Mouse (Mus musculus) left cerebral cortex, adult 18-20 months (tissue): Measurements from ENCODE around the gene Slc41a1. TPM values are rescaled to one million over a fixed set of nuclear protein-coding genes. Genes with fewer than 3 reads are reported as not detected.

Source experiments
- DNase-seq, 2 experiments: peaks; one replicate each; pipeline ENCODE4 v3.0.0; 2021 to 2022; ENCODE audit warnings: low spot score in 2 of 2, mixed read lengths in 1 of 2
- total RNA-seq, 2 experiments: library from RNA; stranded (reverse); gene quantifications; 2 replicates each; pipeline ENCODE4 v1.2.3; 2021

The Slc41a1 gene
- total RNA-seq, 2 experiments from 2014 or later, result 43.8 to 43.9 TPM

DNA sequence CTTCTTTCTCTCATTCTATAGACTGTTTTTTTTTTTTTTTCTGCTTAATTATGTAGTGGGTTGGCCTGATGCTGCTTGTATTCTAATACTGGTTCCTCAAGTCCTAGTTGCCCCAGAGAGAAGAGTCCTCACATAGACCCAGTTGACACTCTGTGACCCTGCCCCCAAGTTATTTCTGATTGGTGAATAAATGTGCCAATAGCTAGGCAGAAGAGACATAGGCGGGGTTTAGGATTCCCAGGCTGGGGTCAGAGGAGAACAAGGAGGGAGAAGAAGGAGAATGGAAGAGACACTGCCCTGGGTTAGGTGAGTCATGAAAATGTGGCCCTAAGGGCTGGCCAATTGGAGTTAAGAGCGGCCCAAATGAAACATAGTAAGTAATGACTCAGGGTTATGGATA is 52.5 kb downstream of the Slc41a1 start:
- no peak for DNase-seq

DNA sequence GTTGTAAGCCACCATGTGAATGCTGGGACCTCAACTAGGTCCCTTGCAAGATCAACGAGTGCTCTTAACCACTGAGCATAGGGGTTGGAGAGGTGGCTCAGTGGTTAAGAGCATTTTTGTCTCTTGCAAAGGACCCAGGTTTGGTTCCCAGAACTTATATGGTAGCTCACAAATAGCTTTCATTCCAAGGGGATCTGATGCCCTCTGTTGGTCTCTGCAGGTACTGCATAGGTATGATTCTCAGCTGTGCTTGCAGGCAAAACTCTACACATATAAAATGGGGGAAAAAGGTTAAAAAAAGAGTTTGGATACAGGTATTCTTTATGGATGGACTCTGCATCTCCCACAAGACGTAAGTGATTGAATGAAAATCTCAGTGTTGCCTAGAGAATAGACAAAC is 55.5 kb downstream of the Slc41a1 start:
- no peak for DNase-seq

DNA sequence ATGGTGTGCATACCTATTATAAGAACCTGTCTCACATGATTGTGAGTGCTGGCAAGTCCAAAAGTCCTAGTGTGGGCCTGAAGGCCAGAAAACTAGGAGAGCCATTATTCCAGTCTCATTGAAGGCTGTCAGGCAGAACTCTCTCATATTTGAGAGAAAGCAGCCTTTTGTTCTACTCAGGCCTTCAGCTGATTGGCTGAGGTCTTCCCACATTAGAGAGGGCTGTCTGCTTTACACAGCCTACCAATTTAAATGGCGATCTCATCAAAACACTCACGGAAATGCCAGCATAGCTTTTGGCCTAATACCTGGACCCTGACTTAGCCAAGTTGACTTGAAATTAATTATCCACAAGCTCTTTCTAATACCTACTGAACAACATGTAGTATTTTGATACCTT is 58.9 kb downstream of the Slc41a1 start:
- DNase-seq, result no peak

DNA sequence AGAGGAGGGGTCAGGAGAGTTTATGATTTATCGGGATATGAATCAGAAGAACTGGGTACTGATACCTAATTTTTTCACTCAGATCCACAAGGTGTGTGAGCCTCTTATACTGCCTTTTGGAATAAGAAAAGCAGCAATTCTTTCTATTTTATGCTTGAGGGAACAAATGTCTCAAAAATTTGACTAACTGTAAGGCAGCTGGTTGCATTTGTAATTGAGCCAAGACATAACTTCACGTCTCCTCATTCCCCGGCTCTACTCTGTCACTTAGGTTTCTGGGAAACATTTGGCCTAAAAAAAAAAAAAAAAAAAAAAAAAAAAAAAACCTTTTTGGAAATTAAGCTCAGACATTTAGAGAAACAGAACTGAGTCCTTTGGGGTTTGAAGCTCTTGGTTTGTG is 59.3 kb downstream of the Slc41a1 start:
- no peak for DNase-seq

DNA sequence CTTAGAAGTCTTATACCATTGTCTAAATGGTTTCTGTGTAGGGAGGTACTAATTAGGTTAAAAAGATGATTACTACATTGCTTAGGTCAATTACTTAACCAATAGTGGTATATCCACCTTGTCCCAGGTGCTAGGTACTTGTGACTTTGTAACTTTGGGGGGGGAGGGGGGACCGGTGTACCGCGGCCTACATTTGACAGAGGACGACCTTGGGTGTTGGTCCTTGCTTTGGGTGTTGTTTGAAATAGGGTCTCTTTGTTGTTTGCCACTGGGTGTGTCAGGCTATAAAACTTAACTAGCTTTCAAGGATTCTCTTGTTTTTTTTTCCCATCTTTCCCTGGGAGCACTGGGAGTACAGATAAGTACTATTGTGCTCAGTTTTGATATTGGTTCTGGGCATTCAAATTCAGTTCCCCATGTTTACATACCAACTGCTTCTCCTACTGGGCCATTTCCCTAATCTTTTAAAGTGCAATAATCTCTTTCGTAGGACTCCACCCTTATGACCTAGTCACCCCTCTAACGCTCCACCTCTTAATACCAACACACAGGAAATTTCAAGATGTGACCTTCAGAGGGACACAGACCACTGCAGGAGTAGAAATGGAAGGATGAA is 62.9 kb downstream of the Slc41a1 start:
- no peak for DNase-seq

DNA sequence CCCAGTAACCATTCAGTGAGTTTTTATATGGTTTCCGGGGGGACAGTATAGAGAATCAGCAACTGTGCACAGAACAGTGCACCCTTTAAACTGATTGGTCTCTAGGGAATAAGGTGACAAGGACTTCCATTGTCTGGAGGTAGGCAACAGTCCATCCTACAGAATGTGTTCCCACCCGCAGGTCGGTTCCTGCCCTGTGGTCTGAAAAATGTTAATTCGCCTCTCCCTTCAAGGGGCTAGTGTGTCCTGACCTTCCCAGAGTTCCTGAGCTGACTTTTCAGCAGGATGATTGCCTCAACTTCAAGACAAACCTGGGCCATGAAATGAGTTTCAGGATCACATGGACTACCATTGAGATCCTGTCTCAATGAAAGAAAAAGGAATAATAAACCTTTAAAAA is 64.1 kb downstream of the Slc41a1 start:
- no peak for DNase-seq

Other genes with a start within 250 kb of the Slc41a1 start
- gene Avpr1b, start 228.3 kb upstream of the Slc41a1 start, total RNA-seq, result not detected
- under 1 TPM in 1 of 2 experiments, not detected in 1; 0.16 TPM for gene Ctse, start 189.2 kb upstream of the Slc41a1 start, total RNA-seq
- 1 to 10 TPM; 1.4 to 3.1 TPM for gene Rab7b, start 138.8 kb upstream of the Slc41a1 start, total RNA-seq
- gene Slc26a9, start 83.5 kb upstream of the Slc41a1 start, total RNA-seq, result under 1 TPM in 1 of 2 experiments, not detected in 1; 0.07 TPM
- 1 to 10 TPM; 1.5 to 1.8 TPM for gene Pm20d1, start 30.1 kb upstream of the Slc41a1 start, total RNA-seq
- gene Rab29, start 39.7 kb downstream of the Slc41a1 start, total RNA-seq, result 1 to 10 TPM; 5.0 to 7.5 TPM
- gene Nucks1, start 83.0 kb downstream of the Slc41a1 start, total RNA-seq, result 100 to 1,000 TPM; 148 to 157 TPM
- under 1 TPM; 0.59 to 0.81 TPM for gene Slc45a3, start 135.5 kb downstream of the Slc41a1 start, total RNA-seq
- 10 to 100 TPM; 54.4 to 59.1 TPM for gene Elk4, start 180.1 kb downstream of the Slc41a1 start, total RNA-seq
- 10 to 100 TPM; 72.9 to 78.3 TPM for gene Mfsd4a, start 240.6 kb downstream of the Slc41a1 start, total RNA-seq